Mouse (Mus musculus): Measurements from ENCODE around the gene U90926. TPM values are rescaled to one million over a fixed set of nuclear protein-coding genes. Genes with fewer than 3 reads are reported as not detected.
"Not testable (repeated sequence)": the region's sequence is repeated elsewhere in the genome, so short reads cannot be mapped to it uniquely, and the experiment has no call there.

U90926 gene
- polyA plus RNA-seq, 1 experiment from 2014 or later, result not detected

- Histone ChIP-seq H3K9me3 (replicated peaks) (no peaks in the 10 kb centered on the region), H3K27me3 (no peaks in the 10 kb centered on the region), H3K4me1 (peaks cover 12% of the 10 kb centered on the region), H3K27ac (0 out of 2 replicates have a peak overlapping the region, but pooled peaks have one; percentile 38), H3K36me3 (peaks cover 28% of the 10 kb centered on the region), H3K4me3 (replicated peaks) (no peak overlapping the region), H3K9ac (no peak overlapping the region), H3K4me2 (no peak overlapping the region)
- ATAC-seq (replicated peaks; ENCODE audit: low FRiP score), result no peak
- WGBS, result 88% methylated on average over 6 of the region's 6 CpGs
Observed at GRCm38 (mm10) chr5:92206121-92206520, 9.1 kb downstream of the U90926 start.

- ATAC-seq (replicated peaks; ENCODE audit: low FRiP score), result no peak
- Histone ChIP-seq H3K9ac (no peak overlapping the region), H3K4me3 (replicated peaks) (no peak overlapping the region), H3K4me2 (peak overlapping the region; percentile 8; the same call in 1 of the 2 replicates), H3K9me3 (replicated peaks) (no peaks in the 10 kb centered on the region), H3K36me3 (peaks cover 32% of the 10 kb centered on the region), H3K27me3 (no peaks in the 10 kb centered on the region), H3K27ac (peak overlapping the region; percentile 38), H3K4me1 (peaks cover 12% of the 10 kb centered on the region)
- WGBS, result 72% methylated on average over 5 of the region's 5 CpGs
Observed at GRCm38 (mm10) chr5:92205706-92206105, 9.5 kb downstream of the U90926 start.

GRCm38 (mm10) chr5:92205184-92205583 lies 10.0 kb downstream of the U90926 start:
- H3K4me2 ChIP-seq, result peak overlapping the region; percentile 8; the same call in 1 of the 2 replicates
- peaks cover 36% of the 10 kb centered on the region for H3K36me3 ChIP-seq
- H3K4me1 ChIP-seq, result peaks cover 12% of the 10 kb centered on the region
- H3K4me3 ChIP-seq (replicated peaks), result no peak overlapping the region
- H3K9ac ChIP-seq, result no peak overlapping the region
- WGBS, result 66% methylated on average over 7 of the region's 7 CpGs
- peak; percentile 69 for ATAC-seq (replicated peaks; ENCODE audit: low FRiP score)
- H3K9me3 ChIP-seq (replicated peaks), result no peaks in the 10 kb centered on the region
- peak overlapping the region; percentile 38 for H3K27ac ChIP-seq
- no peaks in the 10 kb centered on the region for H3K27me3 ChIP-seq

GRCm38 (mm10) chr5:92204162-92205036 lies 10.8 kb downstream of the U90926 start:
- Histone ChIP-seq H3K9me3 (replicated peaks) (no peaks in the 10 kb centered on the region), H3K4me2 (no peak overlapping the region), H3K27me3 (no peaks in the 10 kb centered on the region), H3K9ac (no peak overlapping the region), H3K27ac (0 out of 2 replicates have a peak overlapping the region, but pooled peaks have one; percentile 9), H3K4me1 (peaks cover 12% of the 10 kb centered on the region), H3K4me3 (replicated peaks) (no peak overlapping the region), H3K36me3 (peaks cover 44% of the 10 kb centered on the region)
- ATAC-seq (replicated peaks; ENCODE audit: low FRiP score), result 0 out of 2 replicates have a peak, but pooled peaks have one; percentile 24
- WGBS, result 83% methylated on average over 6 of the region's 6 CpGs

GRCm38 (mm10) chr5:92198266-92198665 lies 16.9 kb downstream of the U90926 start:
- ATAC-seq (replicated peaks; ENCODE audit: low FRiP score), result no peak
- Histone ChIP-seq H3K9ac (no peak overlapping the region), H3K27ac (no peak overlapping the region), H3K4me1 (no peaks in the 10 kb centered on the region), H3K9me3 (replicated peaks) (no peaks in the 10 kb centered on the region), H3K4me3 (replicated peaks) (no peak overlapping the region), H3K27me3 (no peaks in the 10 kb centered on the region), H3K4me2 (no peak overlapping the region), H3K36me3 (peaks cover 88% of the 10 kb centered on the region)
- 72% methylated on average over 8 of the region's 8 CpGs for WGBS

- Histone ChIP-seq H3K27ac (no peak overlapping the region), H3K36me3 (peaks cover 94% of the 10 kb centered on the region), H3K4me1 (no peaks in the 10 kb centered on the region), H3K4me2 (no peak overlapping the region), H3K27me3 (no peaks in the 10 kb centered on the region), H3K9ac (no peak overlapping the region), H3K9me3 (replicated peaks) (no peaks in the 10 kb centered on the region), H3K4me3 (replicated peaks) (no peak overlapping the region)
- ATAC-seq (replicated peaks; ENCODE audit: low FRiP score), result no peak
- WGBS, result 86% methylated on average over 15 of the region's 15 CpGs
Observed at GRCm38 (mm10) chr5:92196895-92197811, 18.1 kb downstream of the U90926 start.

- 44% methylated on average over 2 of the region's 2 CpGs for WGBS
- not testable (repeated sequence) for H3K9me3 ChIP-seq (replicated peaks); H3K4me1 ChIP-seq; H3K4me3 ChIP-seq (replicated peaks); H3K9ac ChIP-seq; H3K27ac ChIP-seq; H3K4me2 ChIP-seq; H3K27me3 ChIP-seq; ATAC-seq (replicated peaks; ENCODE audit: low FRiP score)
- H3K36me3 ChIP-seq, result peaks cover 88% of the 10 kb centered on the region
Observed at GRCm38 (mm10) chr5:92195716-92196115, 19.5 kb downstream of the U90926 start.

- Histone ChIP-seq H3K27me3 (no peaks in the 10 kb centered on the region), H3K9ac (no peak overlapping the region), H3K4me1 (no peaks in the 10 kb centered on the region), H3K4me2 (no peak overlapping the region), H3K9me3 (replicated peaks) (0 out of 2 replicates have a peak, but pooled peaks cover 7% of the 10 kb centered on the region), H3K27ac (no peak overlapping the region), H3K36me3 (peaks cover 82% of the 10 kb centered on the region), H3K4me3 (replicated peaks) (no peak overlapping the region)
- no peak for ATAC-seq (replicated peaks; ENCODE audit: low FRiP score)
- 94% methylated on average over 7 of the region's 7 CpGs for WGBS
Observed at GRCm38 (mm10) chr5:92188881-92189483, 26.2 kb downstream of the U90926 start.

GRCm38 (mm10) chr5:92183071-92183830 lies 32.0 kb downstream of the U90926 start:
- Histone ChIP-seq H3K9ac (no peak overlapping the region), H3K27ac (no peak overlapping the region), H3K27me3 (no peaks in the 10 kb centered on the region), H3K4me2 (no peak overlapping the region), H3K36me3 (peaks cover 82% of the 10 kb centered on the region), H3K4me1 (no peaks in the 10 kb centered on the region), H3K4me3 (replicated peaks) (no peak overlapping the region), H3K9me3 (replicated peaks) (0 out of 2 replicates have a peak, but pooled peaks cover under 1% of the 10 kb centered on the region)
- 76% methylated on average over 8 of the region's 8 CpGs for WGBS
- no peak for ATAC-seq (replicated peaks; ENCODE audit: low FRiP score)

GRCm38 (mm10) chr5:92165976-92166375 lies 49.2 kb downstream of the U90926 start:
- no peak for ATAC-seq (replicated peaks; ENCODE audit: low FRiP score)
- no peak overlapping the region for H3K27ac ChIP-seq
- H3K4me1 ChIP-seq, result no peaks in the 10 kb centered on the region
- H3K9ac ChIP-seq, result no peak overlapping the region
- 89% methylated on average over 6 of the region's 6 CpGs for WGBS
- no peak overlapping the region for H3K4me2 ChIP-seq
- H3K36me3 ChIP-seq, result peaks cover 56% of the 10 kb centered on the region
- no peaks in the 10 kb centered on the region for H3K9me3 ChIP-seq (replicated peaks)
- H3K4me3 ChIP-seq (replicated peaks), result no peak overlapping the region
- H3K27me3 ChIP-seq, result no peaks in the 10 kb centered on the region
